Mouse (Mus musculus): ENCODE data around the gene Hes7. TPM values are rescaled to one million over a fixed set of nuclear protein-coding genes. Genes with fewer than 3 reads are reported as not detected.

Hes7 gene
- total and polyA plus RNA-seq, 3 experiments, result 0.08 to 1.4 TPM; not detected in 1

DNA sequence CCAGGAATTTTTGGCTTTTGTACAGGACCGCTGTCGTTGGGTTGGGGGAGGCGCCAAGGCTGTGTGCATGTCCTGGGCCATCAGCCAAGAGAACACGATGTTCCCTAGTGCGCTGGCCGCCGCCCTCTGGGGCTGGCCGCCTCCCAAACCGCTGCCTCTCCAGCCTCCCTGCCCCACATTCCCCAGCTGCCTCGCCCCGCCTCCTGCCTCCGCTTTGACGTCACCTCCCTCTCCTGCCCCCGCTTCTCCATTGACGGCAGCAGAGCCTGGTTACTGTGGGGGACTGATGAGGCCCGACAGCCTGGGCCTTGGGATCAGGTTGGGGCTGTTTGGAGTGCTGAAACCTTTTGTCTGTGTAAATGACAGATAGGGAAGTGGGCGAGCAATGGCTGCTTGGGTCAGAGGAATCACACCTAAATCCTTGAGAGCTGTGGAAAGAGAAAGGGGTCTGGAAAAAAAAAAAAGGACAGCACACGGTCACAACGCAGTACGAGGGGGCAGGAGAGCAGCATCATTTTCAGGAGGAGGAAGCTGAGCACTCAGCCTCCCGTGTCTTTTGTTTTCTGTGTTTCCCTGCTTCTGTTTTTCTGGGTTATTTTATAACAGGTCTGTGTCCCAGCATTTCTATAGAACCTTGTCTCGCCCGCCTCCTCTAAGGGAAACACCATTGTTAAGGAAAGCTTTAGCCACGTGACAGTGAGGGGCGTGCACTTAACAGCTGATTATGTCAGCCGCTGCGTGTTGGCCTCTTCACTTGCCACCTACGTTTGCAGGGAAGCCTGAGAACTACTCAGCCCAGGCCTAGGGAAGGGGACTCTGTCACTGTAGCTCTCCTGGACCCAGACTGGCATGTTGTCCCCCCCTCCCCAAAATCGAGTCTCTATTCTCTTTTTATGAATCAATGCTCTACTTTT is 23.0 kb upstream of the Hes7 start:
- TF ChIP-seq UBTF (IDR thresholded peaks at IDR 0.05; ENCODE audit: borderline replicate concordance, insufficient read depth, low read depth, low read length) (no peak), USF2 (IDR thresholded peaks at IDR 0.05; ENCODE audit: borderline replicate concordance in 1 of 2, insufficient read depth in 1 of 2, low read depth in 1 of 2, low read length in 2 of 2) (peak; percentile 54 to 78), BHLHE40 (IDR thresholded peaks at IDR 0.05; ENCODE audit: borderline replicate concordance, low read depth, low read length) (peak; percentile 88), HCFC1 (IDR thresholded peaks at IDR 0.05; ENCODE audit: low read depth, low read length) (peak; percentile 69), RCOR1 (IDR thresholded peaks at IDR 0.05; ENCODE audit: low read depth, low read length) (peak; percentile 55; the same call in 1 of the 2 replicates), GABPA (IDR thresholded peaks at IDR 0.05; ENCODE audit: low read depth, low read length) (no peak), ZC3H11A (IDR thresholded peaks at IDR 0.05; ENCODE audit: low read depth, low read length) (peak; percentile 33; the same call in 1 of the 2 replicates), ETS1 (IDR thresholded peaks at IDR 0.05; ENCODE audit: low read depth, low read length) (peak; percentile 99), MAX (IDR thresholded peaks at IDR 0.05; ENCODE audit: low read length) (peak; percentile 93), TCF12 (IDR thresholded peaks at IDR 0.05; ENCODE audit: low read depth, low read length) (peak; percentile 63), POLR2A (IDR thresholded peaks at IDR 0.05; ENCODE audit: control insufficient read depth in 1 of 2, insufficient read depth in 1 of 2, low read depth in 1 of 2, low read length in 2 of 2, poor library complexity in 1 of 2) (peak in 1 of 2 experiments; percentile 54; a peak in 1 of 4 replicates), ZMIZ1 (IDR thresholded peaks at IDR 0.05; ENCODE audit: low read depth, low read length) (no peak), NELFE (IDR thresholded peaks at IDR 0.05; ENCODE audit: low read depth, low read length) (peak; percentile 28), MAFK (IDR thresholded peaks at IDR 0.05; ENCODE audit: borderline replicate concordance, low read depth, low read length) (peak; percentile 22; the same call in 1 of the 2 replicates), POLR2AphosphoS5 (IDR thresholded peaks at IDR 0.05; ENCODE audit: borderline replicate concordance, low read depth, low read length) (peak; percentile 73; the same call in 1 of the 2 replicates), MXI1 (IDR thresholded peaks at IDR 0.05; ENCODE audit: low read depth, low read length) (peak; percentile 95), MAZ (IDR thresholded peaks at IDR 0.05; ENCODE audit: low read depth, low read length) (peak; percentile 98), EP300 (IDR thresholded peaks at IDR 0.05; ENCODE audit: low read depth in 1 of 2, low read length in 2 of 2) (peak; percentile 14 to 76), ZNF384 (IDR thresholded peaks at IDR 0.05; ENCODE audit: low read depth, low read length) (peak; percentile 61; the same call in 1 of the 2 replicates), USF1 (IDR thresholded peaks at IDR 0.05; ENCODE audit: low read depth, low read length) (peak; percentile 95), MYC (IDR thresholded peaks at IDR 0.05; ENCODE audit: low read depth, low read length) (peak; percentile 80), MEF2A (IDR thresholded peaks at IDR 0.05; ENCODE audit: extremely low read depth, insufficient replicate concordance, low read depth, low read length, poor library complexity, severe bottlenecking) (peak; percentile 47; the same call in 1 of the 2 replicates), RAD21 (IDR thresholded peaks at IDR 0.05; ENCODE audit: low read depth, low read length) (no peak), NRF1 (IDR thresholded peaks at IDR 0.05; ENCODE audit: insufficient read depth, low read depth, low read length, poor library complexity, severe bottlenecking) (peak; percentile 46; the same call in 1 of the 2 replicates), SIN3A (IDR thresholded peaks at IDR 0.05; ENCODE audit: low read length) (peak; percentile 97), TAL1 (IDR thresholded peaks at IDR 0.05; ENCODE audit: low read length) (no peak), TBP (IDR thresholded peaks at IDR 0.05; ENCODE audit: low read depth, low read length) (no peak; the same call in 1 of the 2 replicates)
- peak overlapping the region; percentile 88 for H3K27ac ChIP-seq (ENCODE audit: control insufficient read depth, low read depth, low read length)
- H3K9me3 ChIP-seq (replicated peaks; ENCODE audit: insufficient read depth, low read length), result no peaks in the 10 kb centered on the region
- no peaks in the 10 kb centered on the region for H3K27me3 ChIP-seq (ENCODE audit: control insufficient read depth in 1 of 2, insufficient read depth in 2 of 2, low read length in 2 of 2)
- peaks cover 17 to 21% of the 10 kb centered on the region in 2 experiments for H3K4me1 ChIP-seq (ENCODE audit: control insufficient read depth in 1 of 2, insufficient read depth in 2 of 2, low read length in 2 of 2)
- peak overlapping the region; percentile 72 for H3K9ac ChIP-seq (ENCODE audit: control insufficient read depth, low read depth, low read length, poor library complexity, severe bottlenecking)
- peaks cover 17% of the 10 kb centered on the region for H3K79me2 ChIP-seq (ENCODE audit: control insufficient read depth, insufficient read depth, low read length, poor library complexity)
- peaks cover 3 to 13% of the 10 kb centered on the region in 2 experiments for H3K36me3 ChIP-seq (ENCODE audit: control insufficient read depth in 1 of 2, insufficient read depth in 2 of 2, low read length in 2 of 2)
- peak; percentile 99 for DNase-seq (ENCODE audit: low read depth, low spot score)
- H3K4me3 ChIP-seq (ENCODE audit: control insufficient read depth in 1 of 2, insufficient read depth in 1 of 2, low read depth in 2 of 2, low read length in 2 of 2), result peak overlapping the region; percentile 54 to 61
